Mouse (Mus musculus): ENCODE measurements around the gene Sema6d. TPM values are rescaled to one million over a fixed set of nuclear protein-coding genes. Genes with fewer than 3 reads are reported as not detected.

Sema6d gene
- polyA plus RNA-seq, 1 experiment, result 4.5 TPM

DNA sequence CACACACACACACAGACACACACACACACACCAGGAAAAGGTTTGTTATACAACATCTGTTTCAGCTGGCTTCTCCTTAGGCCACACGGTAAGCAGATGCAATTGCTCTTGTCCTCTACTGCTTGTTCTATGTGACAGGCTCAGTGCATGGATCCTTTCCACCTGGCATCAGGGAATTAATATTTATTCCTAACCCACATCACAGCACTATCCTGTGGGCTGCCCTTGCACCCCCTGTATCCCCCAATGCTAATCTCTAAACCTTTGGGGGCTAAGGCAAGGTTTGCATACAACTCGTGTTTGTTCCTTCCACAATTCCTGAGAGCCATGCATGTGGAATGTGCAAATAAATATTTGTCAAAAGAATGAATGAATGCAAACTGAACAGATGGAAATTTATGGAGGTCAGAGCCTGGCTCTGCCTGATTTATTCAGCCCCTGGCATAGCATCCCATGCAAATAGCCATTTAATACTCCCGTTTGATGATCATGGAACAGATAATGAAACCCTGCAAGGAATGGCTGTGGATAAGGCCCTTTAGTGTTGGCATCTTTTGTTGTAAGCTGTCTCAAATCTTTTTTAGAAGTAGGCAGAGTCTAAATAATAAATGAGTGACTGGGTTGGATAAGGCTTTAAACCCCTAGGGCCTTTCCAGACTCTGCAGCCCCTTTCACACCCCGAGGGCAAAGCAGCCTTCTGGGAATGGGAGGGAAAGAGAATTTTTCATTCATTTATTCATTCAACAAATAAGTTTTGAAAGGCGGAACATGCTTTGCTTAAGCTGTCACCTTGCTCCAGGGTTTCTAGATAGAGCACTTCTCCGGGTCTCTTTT, 383.1 kb downstream of the Sema6d start:
- no peaks in the 10 kb centered on the region for H3K4me1 ChIP-seq (ENCODE audit: control insufficient read depth, insufficient read depth, low read length)
- no peak for TF ChIP-seq CTCF (IDR thresholded peaks at IDR 0.05; ENCODE audit: borderline replicate concordance, insufficient read depth, low read length)
- no peak for TF ChIP-seq POLR2A (IDR thresholded peaks at IDR 0.05; ENCODE audit: low read depth, low read length)
- no peak overlapping the region for H3K4me3 ChIP-seq (ENCODE audit: insufficient read depth, low read length)
- H3K27ac ChIP-seq (ENCODE audit: insufficient read depth, low read length), result no peak overlapping the region

GRCm38 (mm10) chr2:124477904-124478303, 388.1 kb downstream of the Sema6d start:
- no peak for TF ChIP-seq CTCF (IDR thresholded peaks at IDR 0.05; ENCODE audit: borderline replicate concordance, insufficient read depth, low read length)
- TF ChIP-seq POLR2A (IDR thresholded peaks at IDR 0.05; ENCODE audit: low read depth, low read length), result no peak
- Histone ChIP-seq H3K4me1 (ENCODE audit: control insufficient read depth, insufficient read depth, low read length) (no peaks in the 10 kb centered on the region), H3K27ac (ENCODE audit: insufficient read depth, low read length) (no peak overlapping the region), H3K4me3 (ENCODE audit: insufficient read depth, low read length) (no peak overlapping the region)

DNA sequence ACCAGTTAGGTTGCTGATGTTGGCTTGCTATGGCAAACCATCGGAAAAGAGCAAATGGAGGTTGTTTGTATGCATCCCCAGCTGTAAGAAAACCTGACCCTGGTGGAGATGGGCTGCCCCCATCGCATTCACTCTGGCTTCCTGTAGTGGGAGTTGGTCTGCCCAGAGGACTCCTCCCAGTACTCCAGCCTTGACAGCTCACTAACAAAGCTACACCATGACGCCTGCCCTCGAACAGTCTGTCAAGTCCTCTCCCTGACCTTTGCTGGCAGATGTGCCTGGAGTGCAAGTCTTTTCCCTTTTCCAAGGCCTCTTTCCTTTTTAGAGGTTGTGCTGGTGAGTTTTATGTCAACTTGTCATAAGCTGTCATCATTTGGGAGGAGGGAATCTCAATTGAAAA, 388.8 kb downstream of the Sema6d start:
- TF ChIP-seq CTCF (IDR thresholded peaks at IDR 0.05; ENCODE audit: borderline replicate concordance, insufficient read depth, low read length) (no peak), POLR2A (IDR thresholded peaks at IDR 0.05; ENCODE audit: low read depth, low read length) (no peak)
- no peak overlapping the region for H3K4me3 ChIP-seq (ENCODE audit: insufficient read depth, low read length)

GRCm38 (mm10) chr2:124485761-124486160, 396.0 kb downstream of the Sema6d start:
- TF ChIP-seq POLR2A (IDR thresholded peaks at IDR 0.05; ENCODE audit: low read depth, low read length) (no peak), CTCF (IDR thresholded peaks at IDR 0.05; ENCODE audit: borderline replicate concordance, insufficient read depth, low read length) (no peak)

More for the DNA sequence above, 388.8 kb downstream of the Sema6d start:
- H3K27ac ChIP-seq (ENCODE audit: insufficient read depth, low read length), result no peak overlapping the region
- no peaks in the 10 kb centered on the region for H3K4me1 ChIP-seq (ENCODE audit: control insufficient read depth, insufficient read depth, low read length)

DNA sequence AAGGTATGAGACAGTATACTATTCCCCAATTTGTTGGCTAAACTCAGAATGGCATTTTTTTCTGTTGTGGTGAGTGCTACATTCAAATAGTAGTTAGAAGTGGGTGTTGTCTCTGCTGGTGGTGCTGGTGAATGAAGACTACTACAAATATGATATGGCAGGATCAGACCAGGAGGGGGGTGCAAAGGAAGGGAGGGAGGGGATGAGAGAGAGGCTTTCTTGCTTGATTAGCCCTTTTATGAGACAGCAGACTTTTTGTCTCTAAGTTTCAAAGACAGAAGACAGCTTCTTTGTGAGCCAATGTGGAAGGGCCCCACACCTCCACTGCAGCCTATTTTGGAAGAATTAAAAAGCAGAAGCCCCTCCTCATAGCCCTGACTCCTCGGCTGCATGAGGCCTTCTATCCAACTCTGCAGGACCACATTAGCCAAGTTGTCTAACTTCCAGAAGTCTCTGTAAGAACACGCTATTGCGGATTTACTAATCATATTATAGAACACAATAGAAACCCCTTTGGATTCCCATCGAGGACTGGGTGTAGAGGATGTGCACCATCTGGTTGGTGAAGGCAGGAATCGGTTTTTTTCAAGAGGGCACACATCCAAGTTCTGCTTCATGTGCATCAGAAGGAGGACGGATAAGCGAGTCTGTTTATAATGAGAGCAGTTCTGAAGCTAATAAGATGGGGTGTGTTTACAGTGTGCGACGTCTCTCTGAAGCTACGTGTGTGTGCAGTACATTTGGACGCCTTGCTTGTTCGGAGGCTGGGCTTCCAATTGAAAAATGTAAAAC, 400.4 kb downstream of the Sema6d start:
- Histone ChIP-seq H3K27ac (ENCODE audit: insufficient read depth, low read length) (no peak overlapping the region), H3K4me3 (ENCODE audit: insufficient read depth, low read length) (no peak overlapping the region), H3K4me1 (ENCODE audit: control insufficient read depth, insufficient read depth, low read length) (no peaks in the 10 kb centered on the region)
- no peak for TF ChIP-seq POLR2A (IDR thresholded peaks at IDR 0.05; ENCODE audit: low read depth, low read length)
- no peak for TF ChIP-seq CTCF (IDR thresholded peaks at IDR 0.05; ENCODE audit: borderline replicate concordance, insufficient read depth, low read length)

More at GRCm38 (mm10) chr2:124485761-124486160, 396.0 kb downstream of the Sema6d start:
- Histone ChIP-seq H3K27ac (ENCODE audit: insufficient read depth, low read length) (no peak overlapping the region), H3K4me3 (ENCODE audit: insufficient read depth, low read length) (no peak overlapping the region), H3K4me1 (ENCODE audit: control insufficient read depth, insufficient read depth, low read length) (no peaks in the 10 kb centered on the region)

DNA sequence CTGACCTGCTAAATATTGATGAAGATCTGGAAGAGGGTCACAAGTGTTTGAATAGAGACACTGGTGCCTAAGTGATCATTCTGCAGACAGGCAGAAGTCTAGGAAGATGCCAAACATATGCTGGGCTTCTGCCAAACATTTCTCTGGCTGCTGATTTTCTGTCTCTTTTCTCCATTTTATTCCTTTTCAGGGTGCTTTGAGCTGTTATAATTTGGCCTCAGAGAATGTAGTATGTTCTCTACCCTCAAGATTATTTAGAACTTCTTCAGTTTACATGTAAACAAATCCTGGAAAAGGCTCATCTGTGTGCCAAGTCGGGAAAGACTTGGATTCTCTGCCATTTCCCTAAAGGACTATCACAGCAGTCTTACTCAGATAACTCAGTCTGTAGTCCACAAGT, 406.0 kb downstream of the Sema6d start:
- Histone ChIP-seq H3K27ac (ENCODE audit: insufficient read depth, low read length) (no peak overlapping the region), H3K4me1 (ENCODE audit: control insufficient read depth, insufficient read depth, low read length) (peaks cover 3% of the 10 kb centered on the region; the same call in 1 of the 2 replicates), H3K4me3 (ENCODE audit: insufficient read depth, low read length) (no peak overlapping the region)
- no peak for TF ChIP-seq POLR2A (IDR thresholded peaks at IDR 0.05; ENCODE audit: low read depth, low read length)
- no peak for TF ChIP-seq CTCF (IDR thresholded peaks at IDR 0.05; ENCODE audit: borderline replicate concordance, insufficient read depth, low read length)

DNA sequence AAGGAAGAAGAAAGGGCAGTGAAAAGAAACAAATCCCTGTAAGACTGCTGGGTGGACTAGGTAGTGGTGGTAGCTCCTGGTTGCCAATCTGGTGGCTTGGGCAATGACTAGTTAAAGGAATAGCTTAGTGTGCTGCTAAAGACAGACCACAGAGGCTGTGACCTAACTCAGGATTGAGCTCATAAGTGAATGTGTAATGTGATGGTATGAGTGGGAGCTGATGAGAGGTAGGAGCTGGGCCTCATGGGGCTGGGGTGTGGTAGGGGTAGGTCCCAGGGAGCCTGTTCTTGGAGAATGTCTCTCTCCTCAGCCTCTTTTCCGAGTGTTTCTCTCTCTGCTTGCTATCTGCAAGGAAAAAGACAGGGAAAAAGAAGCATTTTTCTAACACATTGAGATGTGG, 409.9 kb downstream of the Sema6d start:
- TF ChIP-seq CTCF (IDR thresholded peaks at IDR 0.05; ENCODE audit: borderline replicate concordance, insufficient read depth, low read length) (no peak), POLR2A (IDR thresholded peaks at IDR 0.05; ENCODE audit: low read depth, low read length) (no peak)
- Histone ChIP-seq H3K4me3 (ENCODE audit: insufficient read depth, low read length) (no peak overlapping the region), H3K27ac (ENCODE audit: insufficient read depth, low read length) (no peak overlapping the region), H3K4me1 (ENCODE audit: control insufficient read depth, insufficient read depth, low read length) (peaks cover 3% of the 10 kb centered on the region; the same call in 1 of the 2 replicates)

GRCm38 (mm10) chr2:124505784-124506489, 416.2 kb downstream of the Sema6d start:
- Histone ChIP-seq H3K4me1 (ENCODE audit: control insufficient read depth, insufficient read depth, low read length) (peaks cover 3% of the 10 kb centered on the region; the same call in 1 of the 2 replicates), H3K4me3 (ENCODE audit: insufficient read depth, low read length) (no peak overlapping the region), H3K27ac (ENCODE audit: insufficient read depth, low read length) (no peak overlapping the region)
- TF ChIP-seq CTCF (IDR thresholded peaks at IDR 0.05; ENCODE audit: borderline replicate concordance, insufficient read depth, low read length) (no peak), POLR2A (IDR thresholded peaks at IDR 0.05; ENCODE audit: low read depth, low read length) (no peak)

GRCm38 (mm10) chr2:124507804-124508203, 418.0 kb downstream of the Sema6d start:
- H3K4me1 ChIP-seq (ENCODE audit: control insufficient read depth, insufficient read depth, low read length), result peaks cover 3% of the 10 kb centered on the region; the same call in 1 of the 2 replicates
- no peak overlapping the region for H3K4me3 ChIP-seq (ENCODE audit: insufficient read depth, low read length)
- no peak overlapping the region for H3K27ac ChIP-seq (ENCODE audit: insufficient read depth, low read length)
- no peak for TF ChIP-seq CTCF (IDR thresholded peaks at IDR 0.05; ENCODE audit: borderline replicate concordance, insufficient read depth, low read length)
- TF ChIP-seq POLR2A (IDR thresholded peaks at IDR 0.05; ENCODE audit: low read depth, low read length), result no peak
